8 mouse cellular contexts compared by ENCODE assay signal in the genomic region with DNA sequence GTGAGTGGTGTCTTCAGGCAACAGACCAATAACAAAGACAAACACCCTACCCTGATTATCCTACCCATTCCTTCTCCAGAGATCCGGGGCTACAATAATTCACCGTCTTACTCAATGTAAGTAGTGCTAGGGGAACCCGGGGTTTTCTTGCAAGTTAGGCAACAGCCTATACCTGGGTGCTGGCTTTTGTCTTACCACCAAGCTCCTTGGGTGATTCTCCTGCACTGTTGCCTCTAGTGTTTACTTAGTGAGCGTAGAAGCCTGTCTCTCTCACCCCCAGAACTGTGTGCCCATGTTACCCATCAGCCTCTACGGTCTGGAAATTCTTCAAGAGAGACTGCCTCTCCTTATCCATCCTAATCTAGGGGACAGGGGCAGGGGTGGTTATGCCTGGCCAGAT. TPM values are rescaled to one million over a fixed set of nuclear protein-coding genes. Genes with fewer than 3 reads are reported as not detected.
A peak's percentile ranks its signal among the peaks of the same experiment; 100 is the strongest.
DNase-seq lines count a peak whose midpoint lies in the region; ATAC-seq and TF ChIP-seq lines count a peak whose summit lies in the region.

No protein-coding gene starts in this region.

- peak overlapping the region; percentile 89 for H3K27ac ChIP-seq in limb, embryonic 10.5 days
- H3K27ac ChIP-seq in small intestine, adult 2 months (ENCODE audit: insufficient read depth, low read depth, low read length) = peak overlapping the region; percentile 72

- H3K4me3 ChIP-seq in megakaryocyte, embryonic 14.5 days (replicated peaks) = peak overlapping the region; percentile 96
- H3K4me3 ChIP-seq in limb, embryonic 10.5 days = peak overlapping the region; percentile 58
- H3K4me3 ChIP-seq in small intestine, adult 2 months (ENCODE audit: low read depth, low read length) = peak overlapping the region; percentile 64; the same call in 1 of the 2 replicates

- no peak for TF ChIP-seq CTCF in small intestine, adult 2 months (IDR thresholded peaks at IDR 0.05; ENCODE audit: extremely low read depth, insufficient read length, insufficient replicate concordance, low read depth, low read length)

- ATAC-seq in CD4-positive, CD25-positive, alpha-beta regulatory T cell, adult 4 months = no peak
- ATAC-seq in megakaryocyte, adult 5-6 weeks (ENCODE audit: poor library complexity, severe bottlenecking) = no peak

- H3K36me3 ChIP-seq in megakaryocyte, embryonic 14.5 days (replicated peaks; ENCODE audit: low read length) = peaks cover 36% of the 10 kb centered on the region
- H3K36me3 ChIP-seq in limb, embryonic 10.5 days = peaks cover 17% of the 10 kb centered on the region
- peaks cover 7% of the 10 kb centered on the region for H3K36me3 ChIP-seq in small intestine, adult 2 months (ENCODE audit: control insufficient read depth, insufficient read depth, low read length)

- TF ChIP-seq POLR2A in small intestine, adult 2 months (IDR thresholded peaks at IDR 0.05; ENCODE audit: low read depth, low read length) = no peak

- WGBS in limb, embryonic 10.5 days = 75% methylated on average over 5 of the region's 5 CpGs
- WGBS in small intestine, adult 2 months = 32% methylated on average over 5 of the region's 5 CpGs

- peak; percentile 54 for DNase-seq in CD4-positive, CD25-positive, alpha-beta regulatory T cell, adult 2 months (ENCODE audit: low read depth, low spot score)
- DNase-seq in limb, embryonic 10.5 days (ENCODE audit: low spot score) = no peak
- no peak for DNase-seq in urinary bladder, postnatal 25 days (ENCODE audit: low spot score)
- DNase-seq in cerebellum, adult 9-11 months = no peak

- H3K9me3 ChIP-seq in megakaryocyte, embryonic 14.5 days = no peaks in the 10 kb centered on the region
- no peaks in the 10 kb centered on the region for H3K9me3 ChIP-seq in limb, embryonic 10.5 days (replicated peaks)

- H3K4me1 ChIP-seq in megakaryocyte, embryonic 14.5 days = peaks cover 65% of the 10 kb centered on the region
- peaks cover 50% of the 10 kb centered on the region for H3K4me1 ChIP-seq in limb, embryonic 10.5 days
- H3K4me1 ChIP-seq in small intestine, adult 2 months (ENCODE audit: control insufficient read depth, insufficient read depth, insufficient read length, low read length) = peaks cover 29% of the 10 kb centered on the region

- no peaks in the 10 kb centered on the region for H3K27me3 ChIP-seq in megakaryocyte, embryonic 14.5 days (replicated peaks)
- H3K27me3 ChIP-seq in limb, embryonic 10.5 days (ENCODE audit: low read depth, poor library complexity, severe bottlenecking) = no peaks in the 10 kb centered on the region
- H3K27me3 ChIP-seq in small intestine, adult 2 months (ENCODE audit: control insufficient read depth, insufficient read depth, low read length) = no peaks in the 10 kb centered on the region

RNA-seq across cellular contexts. Expression of gene Ccnd3, which starts 0.6 kb away (rescaled TPM):
- polyA plus RNA-seq in CD4-positive, CD25-positive, alpha-beta regulatory T cell, adult 4 months (2017; shearing (Covaris generic)) = 100 to 1,000 TPM; 149 to 151 TPM
- 872 and 1,542 TPM in 2 replicates for polyA plus RNA-seq in megakaryocyte, embryonic 14.5 days (2012; ENCODE audit: insufficient read depth, low replicate concordance)
- total RNA-seq in megakaryocyte, adult 5-6 weeks (2015) = 315 and 324 TPM in 2 replicates
- 155 and 184 TPM in 2 replicates for total RNA-seq in megakaryocyte, adult 5-6 weeks (2017)
- polyA plus RNA-seq in limb, embryonic 10.5 days (2016; fragmentation: Nextera tagmentation; extraction: Ambion mirVana) = 405 and 413 TPM in 2 replicates
- 49.9 and 54.9 TPM in 2 replicates for polyA plus RNA-seq in small intestine, adult 2 months (2012; rRNA removed)

RNA-seq across cellular contexts. Expression of gene Taf8, which starts 2.1 kb away (rescaled TPM):
- polyA plus RNA-seq in CD4-positive, CD25-positive, alpha-beta regulatory T cell, adult 4 months (2017; shearing (Covaris generic)) = 10 to 100 TPM; 61.1 to 95.4 TPM
- polyA plus RNA-seq in megakaryocyte, embryonic 14.5 days (2012; ENCODE audit: insufficient read depth, low replicate concordance) = 8.7 and 11.5 TPM in 2 replicates
- total RNA-seq in megakaryocyte, adult 5-6 weeks (2015) = 16.3 and 19.3 TPM in 2 replicates
- 44.0 and 57.5 TPM in 2 replicates for total RNA-seq in megakaryocyte, adult 5-6 weeks (2017)
- 32.1 and 36.8 TPM in 2 replicates for polyA plus RNA-seq in limb, embryonic 10.5 days (2016; fragmentation: Nextera tagmentation; extraction: Ambion mirVana)
- 6.2 and 13.3 TPM in 2 replicates for polyA plus RNA-seq in small intestine, adult 2 months (2012; rRNA removed)
